ENCODE assay signal across 8 mouse cellular contexts in the genomic region with DNA sequence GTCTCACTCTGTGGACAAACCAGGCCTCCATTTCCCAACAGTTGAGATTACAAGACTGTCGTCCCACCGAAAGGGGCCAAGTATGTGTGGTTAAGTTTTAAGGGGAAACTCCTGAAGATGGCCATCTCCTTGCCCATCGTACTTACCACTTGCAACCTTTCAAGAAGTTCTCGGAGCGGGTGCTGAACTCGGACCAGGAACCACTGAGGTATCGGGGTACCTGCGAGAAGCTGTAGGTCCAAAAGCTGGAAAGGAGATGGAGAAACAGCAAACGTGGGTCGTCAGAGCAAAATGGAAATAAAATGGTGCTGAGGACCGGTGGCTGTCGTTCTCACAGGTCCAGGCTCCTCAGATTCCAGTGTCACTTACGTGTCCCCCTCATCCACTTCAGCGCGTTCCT. TPM values are rescaled to one million over a fixed set of nuclear protein-coding genes. Genes with fewer than 3 reads are reported as not detected.
A peak's percentile ranks its signal among the peaks of the same experiment; 100 is the strongest.
DNase-seq lines count a peak whose midpoint lies in the region; ATAC-seq and TF ChIP-seq lines count a peak whose summit lies in the region.

No protein-coding gene starts in this region.

- H3K27me3 ChIP-seq in heart, embryonic 12.5 days (replicated peaks) = no peaks in the 10 kb centered on the region
- no peaks in the 10 kb centered on the region for H3K27me3 ChIP-seq in forebrain, postnatal 0 days (ENCODE audit: insufficient read depth, low read length)
- H3K27me3 ChIP-seq in liver, embryonic 16.5 days (ENCODE audit: control insufficient read depth, insufficient read depth, low read depth, low read length) = no peaks in the 10 kb centered on the region

- H3K9me3 ChIP-seq in heart, embryonic 12.5 days (replicated peaks) = no peaks in the 10 kb centered on the region
- no peaks in the 10 kb centered on the region for H3K9me3 ChIP-seq in ES-E14 (ENCODE audit: control insufficient read depth, insufficient read depth, low read depth, low read length)
- no peaks in the 10 kb centered on the region for H3K9me3 ChIP-seq in forebrain, postnatal 0 days (ENCODE audit: low read length)
- H3K9me3 ChIP-seq in liver, embryonic 16.5 days (replicated peaks; ENCODE audit: control insufficient read depth, low read length) = no peaks in the 10 kb centered on the region

- peak overlapping the region; percentile 86 for H3K9ac ChIP-seq in heart, embryonic 12.5 days
- H3K9ac ChIP-seq in ES-E14 (ENCODE audit: insufficient read depth, low read depth, low read length, poor library complexity, severe bottlenecking) = peak overlapping the region; percentile 88
- H3K9ac ChIP-seq in forebrain, postnatal 0 days = peak overlapping the region; percentile 72
- H3K9ac ChIP-seq in liver, embryonic 16.5 days (ENCODE audit: low read depth, low read length) = peak overlapping the region; percentile 84

- peaks cover 21% of the 10 kb centered on the region; the same call in 1 of the 2 replicates for H3K36me3 ChIP-seq in heart, embryonic 12.5 days
- H3K36me3 ChIP-seq in ES-E14 (ENCODE audit: control insufficient read depth, insufficient read depth, low read length, poor library complexity, severe bottlenecking) = peaks cover 26% of the 10 kb centered on the region
- no peaks in the 10 kb centered on the region for H3K36me3 ChIP-seq in forebrain, postnatal 0 days (ENCODE audit: insufficient read depth)
- H3K36me3 ChIP-seq in liver, embryonic 16.5 days (ENCODE audit: control insufficient read depth, insufficient read depth) = no peaks in the 10 kb centered on the region

- peak overlapping the region; percentile 92 for H3K4me2 ChIP-seq in heart, embryonic 12.5 days
- H3K4me2 ChIP-seq in forebrain, postnatal 0 days (ENCODE audit: low read depth) = peak overlapping the region; percentile 95
- peak overlapping the region; percentile 91 for H3K4me2 ChIP-seq in liver, embryonic 16.5 days (ENCODE audit: low read depth, low read length)

- no peak for ATAC-seq in heart, embryonic 12.5 days (ENCODE audit: insufficient number of reproducible peaks, low FRiP score)
- no peak for ATAC-seq in forebrain, postnatal 0 days
- ATAC-seq in liver, embryonic 16.5 days (ENCODE audit: low read depth) = no peak

- TF ChIP-seq CTCF in forebrain, postnatal 0 days (IDR thresholded peaks at IDR 0.05; ENCODE audit: low read depth) = no peak

- no peak overlapping the region for H3K27ac ChIP-seq in heart, embryonic 12.5 days (ENCODE audit: poor library complexity, severe bottlenecking)
- 0 out of 2 replicates have a peak overlapping the region, but pooled peaks have one; percentile 25 for H3K27ac ChIP-seq in ES-E14 (ENCODE audit: insufficient read depth, low read depth, low read length, poor library complexity, severe bottlenecking)
- H3K27ac ChIP-seq in forebrain, postnatal 0 days (ENCODE audit: low read depth, low read length) = no peak overlapping the region
- peak overlapping the region; percentile 8; the same call in 1 of the 2 replicates for H3K27ac ChIP-seq in liver, embryonic 16.5 days (ENCODE audit: low read length)

- intact Hi-C loops in heart, postnatal 10 days (cut with DNase I) = loop anchor here (2.0 to 5.0 kb wide), 2 partner anchors 32 to 311 kb away; no protein-coding TSS in a partner anchor

- in situ Hi-C loops in ES-E14 (cut with MboI; ENCODE audit: low sequenced_read_pairs in 2 of 2, unreplicated experiment in 2 of 2) = no loop called here

- peaks cover 34% of the 10 kb centered on the region for H3K4me1 ChIP-seq in heart, embryonic 12.5 days (replicated peaks)
- H3K4me1 ChIP-seq in ES-E14 (ENCODE audit: control insufficient read depth in 2 of 2, insufficient read depth in 2 of 2, low read length in 2 of 2, poor library complexity in 1 of 2) = peaks cover 6 to 12% of the 10 kb centered on the region in 2 experiments
- peaks cover 4% of the 10 kb centered on the region; the same call in 1 of the 2 replicates for H3K4me1 ChIP-seq in forebrain, postnatal 0 days (ENCODE audit: insufficient read depth)
- H3K4me1 ChIP-seq in liver, embryonic 16.5 days (ENCODE audit: control insufficient read depth, low read depth, low read length) = peaks cover 37% of the 10 kb centered on the region

- WGBS in heart, embryonic 12.5 days = 8% methylated on average over 15 of the region's 15 CpGs
- 17% methylated on average over 15 of the region's 15 CpGs for whole genome bisulfite sequencing in forebrain, postnatal 0 days
- WGBS in liver, embryonic 16.5 days (ENCODE audit: insufficient replicate concordance) = 5% methylated on average over 15 of the region's 15 CpGs

- DNase-seq in heart, postnatal 10 days = no peak
- DNase-seq in ES-E14 (ENCODE audit: low read depth, low spot score) = no peak
- no peak for DNase-seq in forebrain, postnatal 0 days
- no peak for DNase-seq in Muller cell, postnatal 12 days (ENCODE audit: inconsistent ontology term)
- DNase-seq in natural killer cell, adult 2 months (ENCODE audit: low spot score in 2 of 2) = no peak
- no peak for DNase-seq in right cerebral cortex, postnatal 14 days

- H3K4me3 ChIP-seq in heart, embryonic 12.5 days = peak overlapping the region; percentile 92
- H3K4me3 ChIP-seq in ES-E14 (ENCODE audit: insufficient read depth in 1 of 2, low read depth in 1 of 2, low read length in 2 of 2, poor library complexity in 1 of 2, severe bottlenecking in 1 of 2) = peak overlapping the region; percentile 79 to 85
- peak overlapping the region; percentile 79 for H3K4me3 ChIP-seq in forebrain, postnatal 0 days (ENCODE audit: low read depth, low read length)
- H3K4me3 ChIP-seq in liver, embryonic 16.5 days (ENCODE audit: low read depth, low read length) = peak overlapping the region; percentile 88

TF ChIP-seq in ES-E14, 5 proteins besides CTCF, POLR2A, EP300 and RAD21:
- TF ChIP-seq ZC3H11A (IDR thresholded peaks at IDR 0.05; ENCODE audit: borderline replicate concordance, low read depth, low read length) (no peak), ZNF384 (IDR thresholded peaks at IDR 0.05; ENCODE audit: low read depth, low read length) (no peak), MAFK (IDR thresholded peaks at IDR 0.05; ENCODE audit: insufficient read depth, low read depth, low read length) (no peak), CHD2 (IDR thresholded peaks at IDR 0.05; ENCODE audit: low read depth, low read length) (no peak), HCFC1 (IDR thresholded peaks at IDR 0.05; ENCODE audit: borderline replicate concordance, insufficient read depth, low read length) (no peak)
TF ChIP-seq in ES-E14: peak in this region for 0.

RNA-seq across cellular contexts. Expression of gene Wrap53, which starts 1.8 kb away (rescaled TPM):
- 18.7 and 19.5 TPM in 2 replicates for polyA plus RNA-seq in heart, embryonic 12.5 days (2016; fragmentation: Nextera tagmentation; extraction: Ambion mirVana)
- total RNA-seq in heart, postnatal 10 days (2021) = 1 to 10 TPM; 5.9 to 6.8 TPM
- total RNA-seq in ES-E14 (2012; rRNA removed) = 30.7 and 33.0 TPM in 2 replicates
- 10.5 and 13.1 TPM in 2 replicates for total RNA-seq in forebrain, postnatal 0 days (2014; rRNA removed)
- polyA plus RNA-seq in forebrain, postnatal 0 days (2015; fragmentation: Nextera tagmentation; extraction: Ambion mirVana) = 14.6 and 17.3 TPM in 2 replicates
- polyA plus RNA-seq in liver, embryonic 16.5 days (2015; fragmentation: Nextera tagmentation; extraction: Ambion mirVana) = 14.6 and 15.5 TPM in 2 replicates

RNA-seq across cellular contexts. Expression of gene Trp53, which starts 1.9 kb away (rescaled TPM):
- polyA plus RNA-seq in heart, embryonic 12.5 days (2016; fragmentation: Nextera tagmentation; extraction: Ambion mirVana) = 76.0 and 79.1 TPM in 2 replicates
- 10 to 100 TPM; 32.5 to 45.2 TPM for total RNA-seq in heart, postnatal 10 days (2021)
- 98.0 and 105 TPM in 2 replicates for total RNA-seq in ES-E14 (2012; rRNA removed)
- total RNA-seq in forebrain, postnatal 0 days (2014; rRNA removed) = 40.1 and 43.1 TPM in 2 replicates
- 52.4 and 59.8 TPM in 2 replicates for polyA plus RNA-seq in forebrain, postnatal 0 days (2015; fragmentation: Nextera tagmentation; extraction: Ambion mirVana)
- polyA plus RNA-seq in liver, embryonic 16.5 days (2015; fragmentation: Nextera tagmentation; extraction: Ambion mirVana) = 55.5 and 55.8 TPM in 2 replicates

RNA-seq across cellular contexts. Expression of gene Efnb3, which starts 18.3 kb away (rescaled TPM):
- polyA plus RNA-seq in heart, embryonic 12.5 days (2016; fragmentation: Nextera tagmentation; extraction: Ambion mirVana) = 87.4 and 90.0 TPM in 2 replicates
- 100 to 1,000 TPM in 1 of 2 experiments, 10 to 100 TPM in 1; 97.6 to 115 TPM for total RNA-seq in heart, postnatal 10 days (2021)
- total RNA-seq in ES-E14 (2012; rRNA removed) = 3.1 and 3.2 TPM in 2 replicates
- 137 and 184 TPM in 2 replicates for total RNA-seq in forebrain, postnatal 0 days (2014; rRNA removed)
- polyA plus RNA-seq in forebrain, postnatal 0 days (2015; fragmentation: Nextera tagmentation; extraction: Ambion mirVana) = 149 and 171 TPM in 2 replicates
- polyA plus RNA-seq in liver, embryonic 16.5 days (2015; fragmentation: Nextera tagmentation; extraction: Ambion mirVana) = 0.27 and 0.39 TPM in 2 replicates

RNA-seq across cellular contexts. Expression of gene Atp1b2, which starts 27.4 kb away (rescaled TPM):
- 30.9 and 31.1 TPM in 2 replicates for polyA plus RNA-seq in heart, embryonic 12.5 days (2016; fragmentation: Nextera tagmentation; extraction: Ambion mirVana)
- total RNA-seq in heart, postnatal 10 days (2021) = 10 to 100 TPM; 29.9 to 36.5 TPM
- 12.1 and 13.1 TPM in 2 replicates for total RNA-seq in ES-E14 (2012; rRNA removed)
- total RNA-seq in forebrain, postnatal 0 days (2014; rRNA removed) = 38.9 and 74.0 TPM in 2 replicates
- 83.2 and 106 TPM in 2 replicates for polyA plus RNA-seq in forebrain, postnatal 0 days (2015; fragmentation: Nextera tagmentation; extraction: Ambion mirVana)
- polyA plus RNA-seq in liver, embryonic 16.5 days (2015; fragmentation: Nextera tagmentation; extraction: Ambion mirVana) = 11.2 and 12.6 TPM in 2 replicates

RNA-seq across cellular contexts. Expression of gene Dnah2, which starts 29.4 kb away (rescaled TPM):
- 0.15 and 0.59 TPM in 2 replicates for polyA plus RNA-seq in heart, embryonic 12.5 days (2016; fragmentation: Nextera tagmentation; extraction: Ambion mirVana)
- under 1 TPM; 0.02 to 0.10 TPM for total RNA-seq in heart, postnatal 10 days (2021)
- total RNA-seq in ES-E14 (2012; rRNA removed) = 0.98 and 2.5 TPM in 2 replicates
- 9.5 and 12.3 TPM in 2 replicates for total RNA-seq in forebrain, postnatal 0 days (2014; rRNA removed)
- 1.8 and 3.0 TPM in 2 replicates for polyA plus RNA-seq in forebrain, postnatal 0 days (2015; fragmentation: Nextera tagmentation; extraction: Ambion mirVana)
- 0.07 and 0.09 TPM in 2 replicates for polyA plus RNA-seq in liver, embryonic 16.5 days (2015; fragmentation: Nextera tagmentation; extraction: Ambion mirVana)

Comparison
In these comparisons a context has a peak if more than half of its experiments do, and no peak if none do; other contexts are left out.
1. H3K27ac ChIP-seq: peak in ES-E14 (single experiment) and liver, embryonic 16.5 days (single experiment); none in heart, embryonic 12.5 days (single experiment) and forebrain, postnatal 0 days (single experiment).
2. RNA of gene Efnb3, which starts 18.3 kb away (total RNA-seq): 137 to 184 TPM in forebrain, postnatal 0 days and 97.6 to 115 TPM in heart, postnatal 10 days; 3.1 to 3.2 TPM in ES-E14; every median in the first group is over 10 times any median in the second.
3. Peak in every context shown above with its lines, with median percentiles within 50 percentile points of each other: H3K4me2 ChIP-seq, H3K4me3 ChIP-seq and H3K9ac ChIP-seq.